Mouse (Mus musculus): Measurements from ENCODE around the gene Cdhr2. TPM values are rescaled to one million over a fixed set of nuclear protein-coding genes. Genes with fewer than 3 reads are reported as not detected.
A peak's percentile ranks its signal among the peaks of the same experiment; 100 is the strongest.

The Cdhr2 gene
- total RNA-seq, 2 experiments from 2014 or later, result not detected

DNA sequence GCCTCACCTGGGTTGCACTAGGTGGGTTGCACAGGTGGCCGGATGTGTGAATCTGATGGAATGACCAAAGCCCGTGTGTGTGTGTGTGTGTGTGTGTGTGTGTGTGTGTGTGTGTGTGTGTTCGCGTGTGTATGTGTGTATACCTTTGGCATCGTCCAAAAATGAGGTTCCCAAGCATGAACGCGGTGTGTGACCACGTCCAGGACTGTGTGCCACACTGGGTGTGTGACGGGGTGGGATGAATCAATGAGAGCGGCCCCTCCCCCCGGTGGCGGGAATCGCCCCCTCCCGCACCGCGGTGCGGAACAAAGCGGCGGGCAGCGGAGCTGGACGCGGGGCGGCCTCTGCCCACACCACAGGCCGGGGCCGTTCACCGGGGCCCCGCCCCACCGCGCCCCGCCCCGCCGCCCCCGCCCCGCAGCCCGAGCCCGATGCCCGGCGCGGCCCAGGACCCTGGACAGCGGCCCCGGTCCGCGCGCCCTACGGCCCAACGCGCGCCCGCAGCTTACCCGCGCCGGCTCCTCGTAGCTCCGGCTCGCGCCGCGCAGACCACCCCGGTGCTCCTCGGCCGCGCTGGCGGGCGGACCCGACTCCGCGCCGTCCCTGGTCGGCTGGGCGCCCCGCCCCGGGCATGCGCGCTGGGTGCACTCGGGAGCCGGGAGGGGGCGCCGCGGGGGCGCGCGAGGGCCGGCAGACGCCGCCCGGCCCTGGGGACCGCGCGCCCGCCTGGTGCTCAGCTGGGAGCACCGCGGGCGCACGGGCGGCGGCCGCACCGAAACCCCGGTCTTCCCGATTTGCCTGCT, 48.0 kb downstream of the Cdhr2 start:
- peak; percentile 55 for ATAC-seq (replicated peaks; ENCODE audit: poor library complexity, severe bottlenecking)

DNA sequence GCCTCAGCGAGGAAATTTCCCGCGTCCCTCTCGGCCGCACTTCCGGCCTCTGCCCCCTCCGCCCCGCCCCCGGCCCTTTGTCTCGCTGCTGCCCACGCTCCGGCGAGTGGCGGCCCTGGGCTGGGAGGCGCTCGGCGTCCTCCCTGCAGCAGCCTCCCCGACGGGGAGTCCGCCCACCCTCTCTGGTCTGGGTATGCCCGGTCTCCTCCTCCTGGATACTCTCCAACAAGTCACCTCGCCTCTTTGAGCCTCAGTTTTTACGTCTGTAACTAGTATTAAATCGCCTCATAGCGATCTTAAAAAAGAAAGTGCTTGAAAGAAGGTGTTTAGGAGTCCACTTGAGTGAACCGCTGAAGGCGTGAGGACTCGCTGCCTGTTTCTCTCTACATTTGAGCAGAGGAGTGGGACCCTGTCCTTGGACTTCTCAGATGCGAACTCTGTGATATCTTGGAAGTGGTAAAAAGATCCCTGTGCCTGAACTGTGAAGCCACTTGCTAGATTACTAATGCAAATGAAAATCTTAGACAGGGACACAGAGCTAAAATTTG, 48.7 kb downstream of the Cdhr2 start, which contains the start of gene Gprin1:
Gene Gprin1 (minus strand): TSS at position 11 of the 548 bp plus-strand sequence.
- ATAC-seq (replicated peaks; ENCODE audit: poor library complexity, severe bottlenecking), result no peak

DNA sequence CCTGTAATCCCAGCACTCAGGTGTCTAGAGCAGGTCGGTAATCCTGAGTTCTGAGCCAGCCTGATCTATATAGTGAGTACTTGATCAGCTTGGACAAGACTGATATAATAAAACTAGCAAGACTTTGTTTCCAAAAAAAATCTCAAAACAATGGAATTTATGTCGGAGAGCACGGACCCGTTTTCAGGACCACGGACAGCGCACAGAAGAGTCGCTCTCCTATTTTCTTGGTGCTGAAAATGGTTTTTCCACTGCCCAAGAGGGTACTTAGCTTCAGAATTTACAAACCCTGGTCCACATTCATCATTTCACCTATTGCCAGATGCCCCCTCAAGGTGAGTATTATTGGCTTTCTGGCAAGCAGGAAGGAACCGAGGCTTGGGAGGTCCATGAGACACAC, 49.4 kb downstream of the Cdhr2 start:
- no peak for ATAC-seq (replicated peaks; ENCODE audit: poor library complexity, severe bottlenecking)

DNA sequence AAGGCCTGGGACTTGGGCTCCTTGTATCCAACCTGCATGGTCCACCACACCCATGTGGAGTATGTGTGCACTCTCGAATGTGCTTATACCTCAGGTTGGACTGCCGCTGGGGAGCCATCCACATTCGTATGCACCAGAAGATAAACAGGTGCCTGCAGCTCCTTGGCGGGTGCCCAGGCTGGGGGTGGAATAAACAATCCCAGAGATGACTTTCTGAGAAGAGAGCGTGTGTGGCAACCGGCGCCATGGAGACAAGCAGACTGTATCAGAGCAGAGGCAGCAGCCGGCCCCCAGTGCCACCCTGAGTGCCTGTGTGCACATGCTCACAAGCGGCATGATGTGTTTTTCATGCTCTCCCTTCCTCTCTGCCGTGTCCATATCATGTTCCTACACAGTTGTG, 51.4 kb downstream of the Cdhr2 start:
- no peak for ATAC-seq (replicated peaks; ENCODE audit: poor library complexity, severe bottlenecking)

DNA sequence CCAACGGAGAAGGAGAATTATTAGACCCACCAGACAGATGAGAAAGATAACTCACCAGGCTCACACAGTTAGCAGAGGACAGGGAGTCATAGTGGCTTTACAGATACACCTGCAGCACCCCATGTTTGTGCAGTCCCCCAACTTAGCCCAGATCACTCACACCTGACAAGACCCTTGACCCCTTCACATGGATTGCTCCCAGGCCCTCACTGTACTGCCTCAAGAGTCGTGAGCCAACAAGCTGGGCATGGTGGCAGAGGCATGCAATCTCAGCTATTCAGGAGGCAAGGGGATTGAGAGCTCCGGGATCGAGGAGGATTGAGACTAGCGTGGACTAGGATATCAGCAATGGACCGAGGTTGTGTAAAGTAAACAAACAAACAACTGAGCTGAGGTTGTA, 52.5 kb downstream of the Cdhr2 start:
- no peak for ATAC-seq (replicated peaks; ENCODE audit: poor library complexity, severe bottlenecking)

DNA sequence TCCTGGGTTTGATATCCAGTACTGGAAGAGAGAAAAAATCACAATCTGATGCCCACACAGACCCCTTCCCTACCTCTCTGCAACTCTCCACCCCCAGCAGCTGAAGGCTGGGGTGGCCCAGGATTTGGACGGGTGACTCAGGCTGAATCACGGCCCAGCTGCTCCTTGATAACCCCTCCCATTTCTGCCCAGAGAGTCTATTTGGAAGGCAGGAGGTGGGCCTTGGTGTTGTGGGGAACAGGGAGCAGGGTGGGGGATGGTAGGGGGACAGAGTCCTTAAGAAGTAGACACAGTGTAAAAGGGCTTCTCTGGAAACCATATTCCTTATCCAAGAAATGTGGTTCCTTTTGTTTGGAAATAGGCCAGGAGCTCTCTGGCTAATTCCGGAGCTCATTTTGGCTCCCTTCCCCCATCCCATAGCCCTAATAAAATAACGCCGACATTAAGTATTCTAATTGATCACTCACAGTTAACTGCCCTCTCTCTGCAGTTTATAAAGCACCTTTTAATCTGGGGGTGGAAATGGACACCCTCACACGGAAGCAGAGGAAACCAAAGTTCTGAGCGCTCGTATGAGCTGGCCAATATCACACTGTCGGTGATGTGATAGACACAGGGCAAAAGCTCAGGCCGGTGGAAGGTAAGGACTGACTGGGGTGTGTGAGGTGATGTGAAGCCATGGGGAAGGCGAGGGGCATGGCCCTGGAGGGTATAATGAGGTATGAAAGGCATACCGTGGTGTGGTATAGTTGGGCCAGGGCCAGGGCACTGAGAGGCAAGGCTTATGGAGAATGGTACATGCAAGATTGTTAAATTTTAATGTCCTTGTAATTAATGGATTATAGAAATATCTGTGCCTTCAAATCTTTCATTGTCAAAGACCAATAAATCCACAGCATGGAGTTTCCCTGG, 53.2 kb downstream of the Cdhr2 start:
- ATAC-seq (replicated peaks; ENCODE audit: poor library complexity, severe bottlenecking), result no peak

DNA sequence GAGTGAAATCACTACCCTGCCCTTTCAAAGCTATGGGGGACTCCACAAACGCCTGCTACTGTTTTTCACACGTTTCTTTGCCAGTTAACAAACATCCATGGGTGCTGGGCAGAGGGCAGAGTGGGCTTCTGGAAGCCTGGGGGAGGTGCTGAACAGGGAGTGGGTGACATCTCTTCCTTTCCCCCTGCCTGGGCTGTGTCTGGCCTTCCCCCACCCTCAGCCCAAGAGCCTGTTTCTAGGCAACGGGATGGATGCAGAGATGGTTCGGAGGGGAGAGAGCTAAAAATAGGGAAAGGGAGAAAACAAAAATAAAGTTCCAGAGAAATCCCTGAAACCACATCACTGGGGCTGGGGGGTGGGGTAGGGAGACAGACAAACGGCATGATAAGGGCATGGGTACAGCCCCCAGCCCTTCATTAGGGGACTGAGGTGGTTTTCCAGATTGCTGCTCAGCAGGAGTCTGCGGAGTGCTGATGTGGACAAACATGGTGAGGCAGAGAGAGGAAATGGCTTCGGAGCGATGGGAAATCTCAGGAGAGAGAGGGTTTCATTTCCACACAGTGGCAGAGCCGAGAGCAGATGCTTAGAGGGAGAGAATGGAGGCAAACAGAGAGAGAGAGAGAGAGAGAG, 54.1 kb downstream of the Cdhr2 start:
- ATAC-seq (replicated peaks; ENCODE audit: poor library complexity, severe bottlenecking), result no peak

DNA sequence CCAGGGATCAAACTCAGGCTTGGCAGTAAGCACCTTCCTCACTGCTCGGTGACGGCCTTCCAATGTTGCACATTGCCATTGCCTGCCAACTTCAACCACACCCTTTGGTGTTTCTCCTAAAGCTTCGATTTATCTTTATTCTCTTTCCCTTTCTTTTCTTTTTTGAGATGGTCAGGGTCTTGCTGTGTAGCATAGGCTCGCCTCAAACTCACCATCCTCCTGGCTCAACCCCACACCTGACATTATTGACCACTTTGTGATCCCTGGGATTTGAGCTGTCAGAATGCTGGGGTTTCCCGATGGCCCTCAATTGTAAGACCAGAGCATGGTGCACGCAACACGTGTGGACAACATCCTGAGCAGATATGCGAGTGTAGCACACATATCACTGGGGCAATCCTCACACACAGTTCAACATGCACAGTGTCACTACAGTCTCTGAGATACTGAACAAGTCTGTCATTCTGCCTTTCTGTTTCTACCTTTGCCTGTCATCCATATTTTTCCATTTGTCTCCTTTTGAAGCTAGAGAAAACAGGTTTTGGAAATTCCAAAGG, 55.0 kb downstream of the Cdhr2 start:
- ATAC-seq (replicated peaks; ENCODE audit: poor library complexity, severe bottlenecking), result no peak

DNA sequence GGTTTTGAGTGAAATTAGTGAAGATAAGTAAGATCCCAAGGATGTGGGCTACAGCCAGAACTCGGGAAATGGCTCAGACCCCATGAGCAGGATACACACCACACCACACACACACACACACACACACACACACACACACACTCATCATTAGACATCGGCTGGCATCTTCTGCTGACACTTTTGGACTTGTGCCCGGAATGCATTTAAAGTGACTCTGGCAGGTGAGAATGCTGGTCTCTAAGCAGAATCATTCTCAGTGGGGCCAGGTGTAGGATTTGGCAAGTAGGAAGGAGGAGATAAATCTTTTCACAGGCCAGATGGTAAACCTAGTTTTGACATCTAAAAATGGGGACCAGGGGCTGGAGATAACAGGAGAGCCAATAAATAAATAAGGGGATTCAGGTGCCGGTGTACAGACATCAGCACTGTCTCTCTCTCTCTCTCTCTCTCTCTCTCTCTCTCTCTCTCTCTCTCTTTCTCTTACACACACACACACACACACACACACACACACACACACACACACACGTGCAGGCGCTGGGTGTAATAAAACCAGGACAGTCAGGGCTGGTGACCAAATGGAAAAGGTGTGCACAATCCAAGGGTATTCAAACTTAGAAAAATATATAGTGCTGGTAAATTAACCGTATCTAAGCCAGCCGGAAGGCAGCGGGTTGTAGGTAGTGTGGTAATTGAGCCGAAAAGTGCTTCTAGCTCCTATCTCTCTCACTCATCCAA, 56.0 kb downstream of the Cdhr2 start:
- ATAC-seq (replicated peaks; ENCODE audit: poor library complexity, severe bottlenecking), result no peak

DNA sequence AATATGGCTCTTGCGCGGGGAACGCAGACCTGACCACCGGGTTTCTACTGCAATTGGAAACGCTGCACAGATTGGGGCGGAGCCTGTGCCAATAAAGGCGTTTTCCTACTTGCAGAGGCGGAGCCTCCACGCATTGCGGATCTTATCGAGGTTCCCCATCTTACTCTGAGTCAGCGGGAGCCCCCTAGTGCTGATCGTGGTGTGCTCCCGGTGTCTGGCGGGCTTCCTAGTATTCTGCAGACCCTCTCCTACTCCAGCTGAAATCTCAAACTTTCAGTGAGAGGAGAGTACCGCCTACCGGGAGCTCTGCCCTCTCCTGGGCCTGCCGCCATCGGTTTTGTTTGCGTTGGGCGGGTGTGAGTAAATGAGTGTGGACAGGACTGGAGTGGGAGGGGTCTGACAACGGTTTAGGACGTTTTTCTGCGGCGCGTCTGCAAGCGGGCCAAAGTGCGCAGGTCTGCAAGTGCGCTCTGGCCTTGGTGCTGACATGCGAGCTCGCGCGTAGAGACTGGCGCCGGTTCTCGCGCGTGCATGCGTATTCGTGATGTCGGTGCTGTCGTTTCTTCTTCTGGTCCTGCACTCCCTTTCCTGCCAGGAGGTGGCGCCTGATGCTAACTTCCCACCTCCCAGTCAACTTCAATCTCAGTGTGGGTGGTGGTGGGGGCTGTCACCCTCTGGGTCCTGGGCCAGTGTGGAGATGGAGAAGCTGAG, 56.9 kb downstream of the Cdhr2 start:
- peak; percentile 93 for ATAC-seq (replicated peaks; ENCODE audit: poor library complexity, severe bottlenecking)

DNA sequence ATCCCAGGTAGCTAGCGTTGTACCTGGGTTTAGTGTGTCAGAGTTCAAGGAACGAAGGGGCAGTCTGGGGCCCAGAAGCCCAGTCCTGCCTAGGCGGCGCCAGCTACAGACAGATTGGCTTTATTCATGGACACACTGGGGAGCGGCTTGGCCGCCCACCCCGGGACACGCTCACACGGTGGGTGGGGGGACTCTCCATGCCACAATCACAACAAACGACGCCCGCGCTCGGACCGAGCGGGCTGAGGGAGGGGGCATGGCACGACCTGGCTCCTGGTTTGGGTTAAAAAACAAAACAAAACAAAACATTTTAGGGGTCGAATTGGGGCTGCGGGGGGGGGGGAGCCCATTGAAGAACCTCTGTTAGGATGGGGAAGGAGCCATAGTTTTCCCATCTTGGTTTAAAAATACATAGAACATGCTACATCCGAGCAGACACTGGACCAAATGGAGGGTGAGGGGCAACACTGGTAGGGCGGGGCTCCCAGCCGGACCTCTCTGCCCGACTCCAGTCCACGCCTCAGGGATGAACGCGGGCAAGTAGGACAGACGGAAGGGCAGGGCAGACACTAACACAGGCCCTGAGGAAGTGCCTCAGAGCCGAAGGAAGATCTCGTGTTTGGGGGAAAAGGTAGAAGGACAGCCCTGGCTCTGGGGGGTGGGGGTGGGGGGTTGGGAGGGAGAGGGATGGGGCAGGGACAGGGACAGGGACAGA, 57.7 kb downstream of the Cdhr2 start:
- ATAC-seq (replicated peaks; ENCODE audit: poor library complexity, severe bottlenecking), result no peak

DNA sequence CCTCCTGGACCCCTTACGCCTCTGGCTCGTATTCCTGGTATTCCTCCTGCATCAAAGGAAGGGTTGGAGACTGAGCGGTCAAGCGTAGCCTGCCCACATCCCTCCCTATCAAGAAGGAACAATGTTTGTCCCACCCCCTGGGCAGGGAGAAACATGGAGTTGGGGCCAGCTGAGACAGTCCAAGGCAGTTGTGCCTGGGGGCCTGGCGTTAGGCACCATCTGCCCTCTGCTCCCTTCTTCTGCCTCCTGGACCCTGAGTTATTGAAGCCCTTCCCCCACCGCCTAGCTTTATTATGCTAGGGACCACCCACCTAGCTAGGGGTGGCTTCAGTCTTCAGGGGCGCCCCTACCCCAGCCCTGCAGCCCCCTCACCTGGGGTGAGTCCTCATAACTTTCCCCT, 58.2 kb downstream of the Cdhr2 start:
- no peak for ATAC-seq (replicated peaks; ENCODE audit: poor library complexity, severe bottlenecking)

DNA sequence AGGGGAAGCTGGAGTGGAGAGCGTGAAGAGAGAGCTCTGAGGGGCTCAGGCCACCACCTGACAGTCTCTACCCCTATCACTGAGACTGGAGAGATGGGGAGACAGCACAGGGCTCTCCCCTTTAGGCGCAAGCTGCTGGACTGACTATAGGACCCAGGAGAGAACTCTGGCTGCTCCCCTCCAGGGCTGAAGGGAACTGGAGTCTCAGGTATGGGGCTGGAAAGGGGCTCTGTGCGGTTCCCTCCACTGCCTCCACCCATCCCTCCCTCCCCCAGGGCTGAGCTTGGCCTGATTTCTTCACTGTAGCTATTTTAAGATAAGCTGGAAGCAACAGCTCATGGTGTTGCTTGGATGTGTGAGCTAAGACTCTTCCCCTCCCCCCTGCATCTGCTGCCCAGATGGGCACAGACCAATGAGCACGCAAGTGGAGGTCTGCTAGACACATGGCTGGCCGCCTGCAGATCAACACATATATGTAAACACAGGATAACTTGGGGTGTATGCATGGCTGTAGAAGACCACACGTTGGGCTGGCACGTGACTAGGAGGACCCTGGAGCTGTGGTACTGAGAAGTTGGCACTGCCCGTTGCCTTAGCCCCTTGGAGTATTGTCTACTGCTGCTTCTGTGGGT, 59.0 kb downstream of the Cdhr2 start:
- no peak for ATAC-seq (replicated peaks; ENCODE audit: poor library complexity, severe bottlenecking)

DNA sequence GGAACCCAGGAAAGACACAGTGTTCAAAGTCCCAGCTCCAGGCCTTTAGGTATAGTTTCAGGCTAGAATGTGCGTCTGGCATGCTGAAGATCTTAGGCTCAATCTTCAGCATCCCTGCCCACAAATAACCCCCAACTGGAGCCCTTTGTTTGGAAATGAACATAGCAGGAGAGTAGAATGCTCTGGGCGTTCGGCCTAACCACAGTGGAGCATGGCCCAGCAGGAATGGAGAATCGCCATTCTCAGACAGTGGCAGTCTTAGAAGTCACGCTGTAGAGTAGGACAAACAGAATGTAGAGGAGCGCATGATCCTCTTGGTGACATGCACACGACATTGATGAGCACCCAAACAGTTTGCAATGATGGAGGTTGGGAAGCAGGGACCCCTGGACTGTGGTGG, 59.6 kb downstream of the Cdhr2 start:
- no peak for ATAC-seq (replicated peaks; ENCODE audit: poor library complexity, severe bottlenecking)

DNA sequence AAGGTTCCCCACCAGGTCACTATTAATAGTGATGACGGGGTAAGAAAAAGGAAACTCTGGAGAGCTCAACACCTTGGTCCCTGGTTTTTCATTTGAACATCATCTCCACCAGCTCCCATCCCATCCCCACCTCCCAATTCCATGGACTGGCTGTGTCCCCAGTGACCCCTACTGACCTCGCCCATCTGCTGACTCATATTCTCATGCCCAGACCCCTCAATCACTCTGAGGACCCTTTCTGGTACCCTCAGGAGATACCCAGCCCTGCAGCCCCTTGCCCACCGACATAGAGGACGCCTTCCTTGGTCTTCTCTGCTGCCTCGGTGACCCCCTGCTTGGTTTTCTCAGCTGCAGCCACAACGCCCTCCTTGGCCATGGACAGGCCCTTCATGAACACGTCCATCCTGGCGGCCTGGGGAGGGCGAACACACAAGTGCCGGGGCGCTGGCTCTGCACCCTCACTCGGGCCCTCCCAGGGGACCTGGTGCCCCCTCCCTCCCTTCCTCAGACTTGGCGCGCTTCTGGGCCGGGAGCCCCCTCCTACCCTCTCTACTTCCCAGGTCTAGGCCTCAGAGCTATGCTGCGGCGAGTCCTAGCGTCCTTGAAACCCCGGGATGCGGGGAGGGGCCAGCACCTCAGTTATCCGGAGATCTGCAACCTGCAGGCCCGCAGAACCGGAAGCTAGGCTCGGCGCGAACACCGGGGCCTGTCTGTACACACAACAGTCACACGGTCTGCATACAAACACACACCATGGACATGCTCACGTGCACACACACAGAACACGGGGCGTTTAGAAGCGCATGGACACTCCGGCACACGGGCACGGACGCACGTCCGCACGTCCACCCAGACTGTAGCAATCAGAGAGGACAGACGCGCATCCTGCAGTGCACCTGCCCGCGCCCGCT, 64.3 kb downstream of the Cdhr2 start:
- no peak for ATAC-seq (replicated peaks; ENCODE audit: poor library complexity, severe bottlenecking)

DNA sequence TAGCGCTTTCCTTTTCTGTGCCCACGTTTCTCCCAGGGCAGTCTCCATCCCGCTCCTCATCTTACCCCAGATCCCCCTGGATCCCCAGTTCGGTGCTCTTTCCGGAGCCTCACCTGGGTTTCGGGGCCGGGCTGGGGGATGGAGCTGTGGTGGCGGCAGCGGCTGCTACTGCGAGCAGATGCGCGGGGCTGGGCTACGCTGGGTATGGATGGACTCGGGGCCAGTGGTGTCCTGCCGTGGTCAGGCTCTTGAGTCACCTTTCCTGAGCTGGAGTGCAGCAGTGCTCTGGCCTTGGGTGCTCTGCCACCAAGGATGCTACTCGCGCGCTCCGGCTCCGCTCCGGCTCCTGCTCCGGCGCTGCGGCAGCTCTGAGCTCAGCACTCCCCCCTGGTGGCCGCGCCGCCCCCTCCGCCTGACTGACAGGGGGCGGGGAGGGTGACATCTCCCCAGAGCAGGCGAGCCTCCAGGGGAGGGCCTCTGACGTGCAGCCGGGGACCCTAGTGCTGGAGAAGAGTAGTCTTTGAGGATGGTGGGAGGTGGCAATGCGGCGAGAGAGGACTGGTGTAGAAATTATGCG, 65.0 kb downstream of the Cdhr2 start, which contains the start of gene Sncb:
Gene Sncb (minus strand): TSS at position 404 of the 577 bp plus-strand sequence.
- peak; percentile 93 for ATAC-seq (replicated peaks; ENCODE audit: poor library complexity, severe bottlenecking)
